Mouse (Mus musculus) layer of hippocampus, postnatal 25 days (tissue): Measurements from ENCODE around the gene Arhgef3. TPM values are rescaled to one million over a fixed set of nuclear protein-coding genes. Genes with fewer than 3 reads are reported as not detected.

Source experiments
- DNase-seq, 2 experiments: peaks; one replicate each; pipeline ENCODE4 v3.0.0; 2022; ENCODE audit warnings: mixed read lengths in 2 of 2, low spot score in 1 of 2; ENCODE audit errors: extremely low spot score in 1 of 2
- total RNA-seq, 2 experiments: library from RNA; stranded (reverse); gene quantifications; 2 replicates each; pipeline ENCODE4 v1.2.3; 2021

Gene Arhgef3
- total RNA-seq, 2 experiments from 2014 or later = 61.4 to 77.2 TPM

- no peak for DNase-seq
Measured at GRCm38 (mm10) chr14:27108748-27109504, 5.8 kb upstream of the Arhgef3 start.

GRCm38 (mm10) chr14:27115275-27115660 lies 569 bp downstream of the Arhgef3 start:
- no peak for DNase-seq

GRCm38 (mm10) chr14:27115991-27116390 lies 1.3 kb downstream of the Arhgef3 start:
- DNase-seq = no peak

- DNase-seq = no peak
Measured at GRCm38 (mm10) chr14:27116577-27117165, 2.0 kb downstream of the Arhgef3 start.

GRCm38 (mm10) chr14:27118546-27118945 lies 3.8 kb downstream of the Arhgef3 start:
- DNase-seq = no peak

GRCm38 (mm10) chr14:27122646-27123045 lies 7.9 kb downstream of the Arhgef3 start:
- no peak for DNase-seq

- no peak for DNase-seq
Measured at GRCm38 (mm10) chr14:27123543-27123942, 8.8 kb downstream of the Arhgef3 start.

GRCm38 (mm10) chr14:27130031-27130430 lies 15.3 kb downstream of the Arhgef3 start:
- DNase-seq = no peak

- DNase-seq = no peak
Measured at GRCm38 (mm10) chr14:27130676-27131075, 16.0 kb downstream of the Arhgef3 start.

GRCm38 (mm10) chr14:27131521-27131920 lies 16.8 kb downstream of the Arhgef3 start:
- no peak for DNase-seq

GRCm38 (mm10) chr14:27138891-27139290 lies 24.2 kb downstream of the Arhgef3 start:
- peak in 1 of 2 experiments; percentile 9 for DNase-seq

- DNase-seq = no peak
Measured at GRCm38 (mm10) chr14:27139968-27140367, 25.3 kb downstream of the Arhgef3 start.

GRCm38 (mm10) chr14:27141486-27141885 lies 26.8 kb downstream of the Arhgef3 start:
- DNase-seq = no peak

GRCm38 (mm10) chr14:27142680-27143079 lies 28.0 kb downstream of the Arhgef3 start:
- DNase-seq = no peak

- DNase-seq = no peak
Measured at GRCm38 (mm10) chr14:27145171-27146045, 30.7 kb downstream of the Arhgef3 start.

- DNase-seq = no peak
Measured at GRCm38 (mm10) chr14:27147726-27148125, 33.0 kb downstream of the Arhgef3 start.

GRCm38 (mm10) chr14:27149401-27149800 lies 34.7 kb downstream of the Arhgef3 start:
- DNase-seq = no peak

GRCm38 (mm10) chr14:27150011-27150640 lies 35.4 kb downstream of the Arhgef3 start:
- no peak for DNase-seq

GRCm38 (mm10) chr14:27151432-27151831 lies 36.7 kb downstream of the Arhgef3 start:
- DNase-seq = no peak

- DNase-seq = no peak
Measured at GRCm38 (mm10) chr14:27155088-27155487, 40.4 kb downstream of the Arhgef3 start.

GRCm38 (mm10) chr14:27156032-27156431 lies 41.3 kb downstream of the Arhgef3 start:
- DNase-seq = no peak
